Mouse (Mus musculus) intestine, embryonic 14.5 days (tissue): ENCODE data around the gene BC037034. TPM values are rescaled to one million over a fixed set of nuclear protein-coding genes. Genes with fewer than 3 reads are reported as not detected.

Source experiments
- ATAC-seq: fragments of 200-750 bp; cut with Nextera tagmentation; replicated peaks from 2 replicates; pipeline ENCODE4 v1.8.0; 2017; ENCODE audit warnings: low read depth, moderate number of reproducible peaks, moderate TSS enrichment, moderate library complexity; ENCODE audit not compliant: low FRiP score, low TSS enrichment
- DNase-seq: peaks from one replicate; pipeline ENCODE4 v3.0.0-alpha.2; 2018; ENCODE audit warnings: low spot score
- H3K27ac ChIP-seq: fragments of 300-500 bp; sonication (generic); 2 replicates; pipeline ENCODE4 v1.5.1; 2014; ENCODE audit warnings: low read depth, mild to moderate bottlenecking, control low read depth
- H3K27me3 ChIP-seq: fragments of 300-500 bp; sonication (generic); replicated peaks from 2 replicates; pipeline ENCODE4 v1.6.1; 2014; ENCODE audit warnings: low read length, control low read depth; ENCODE audit not compliant: control insufficient read depth, insufficient read depth
- H3K36me3 ChIP-seq: fragments of 300-500 bp; sonication (generic); 2 replicates; pipeline ENCODE4 v1.6.1; 2014; ENCODE audit warnings: low read length, control low read depth; ENCODE audit not compliant: control insufficient read depth, insufficient read depth
- H3K4me1 ChIP-seq: fragments of 300-500 bp; sonication (generic); replicated peaks from 2 replicates; pipeline ENCODE4 v1.6.1; 2014; ENCODE audit warnings: low read length, control low read depth, mixed read lengths; ENCODE audit not compliant: control insufficient read depth, insufficient read depth
- H3K4me2 ChIP-seq: fragments of 300-500 bp; sonication (generic); 2 replicates; pipeline ENCODE4 v1.6.1; 2014; ENCODE audit warnings: low read length
- H3K4me3 ChIP-seq: fragments of 300-500 bp; sonication (generic); 2 replicates; pipeline ENCODE4 v1.5.1; 2014; ENCODE audit warnings: low read depth, low read length, control low read depth, mixed read lengths
- H3K9ac ChIP-seq: fragments of 300-500 bp; sonication (generic); 2 replicates; pipeline ENCODE4 v1.6.1; 2014; ENCODE audit warnings: mild to moderate bottlenecking, low read length
- H3K9me3 ChIP-seq: fragments of 300-500 bp; sonication (generic); 2 replicates; pipeline ENCODE4 v1.6.1; 2016; ENCODE audit warnings: low read length, control low read depth; ENCODE audit not compliant: control insufficient read depth
- WGBS: fragments of 180-500 bp; shearing (Covaris S2); extraction: QIAGEN DNeasy Blood & Tissue Kit; methylation state at CpG from one replicate; pipeline ENCODE4 v1.1.7; 2014; 5-methylcytosine and 5-hydroxymethylcytosine counted together
- polyA plus RNA-seq: library from polyadenylated mRNA; unstranded; fragments of >200 nt; fragmentation: Nextera tagmentation; extraction: Ambion mirVana; gene quantifications from 2 replicates; pipeline ENCODE4 v1.2.1, GENCODE M21; 2014

The BC037034 gene
- polyA plus RNA-seq, 1 experiment from 2014 or later: 7.5 TPM

DNA sequence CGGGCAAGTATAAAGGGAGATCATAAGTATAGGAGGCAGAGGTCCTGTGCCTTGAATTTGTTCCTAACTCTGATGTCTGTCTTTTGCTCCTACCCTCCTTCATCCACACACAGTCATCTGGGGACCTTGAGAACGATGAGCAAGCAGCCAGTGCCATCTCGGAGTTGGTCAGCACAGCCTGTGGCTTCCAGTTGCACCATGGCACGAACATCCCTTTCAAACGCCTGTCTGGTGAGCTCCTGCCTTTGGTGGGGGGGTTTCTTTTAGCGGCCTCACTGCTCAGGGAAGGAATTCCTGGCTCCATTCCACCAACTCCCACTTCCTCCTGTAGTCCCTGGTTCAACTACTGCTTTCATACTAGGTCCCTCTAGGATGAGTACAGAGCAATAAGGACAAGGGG, 5.3 kb downstream of the BC037034 start:
- Histone ChIP-seq H3K36me3 (peaks cover 46% of the 10 kb centered on the region), H3K4me3 (no peak overlapping the region), H3K27me3 (no peaks in the 10 kb centered on the region), H3K27ac (no peak overlapping the region), H3K9ac (no peak overlapping the region), H3K9me3 (no peaks in the 10 kb centered on the region), H3K4me1 (peaks cover 18% of the 10 kb centered on the region), H3K4me2 (no peak overlapping the region)
- ATAC-seq (no peak), DNase-seq (no peak)
- WGBS: 80% methylated on average over 6 of the region's 6 CpGs

DNA sequence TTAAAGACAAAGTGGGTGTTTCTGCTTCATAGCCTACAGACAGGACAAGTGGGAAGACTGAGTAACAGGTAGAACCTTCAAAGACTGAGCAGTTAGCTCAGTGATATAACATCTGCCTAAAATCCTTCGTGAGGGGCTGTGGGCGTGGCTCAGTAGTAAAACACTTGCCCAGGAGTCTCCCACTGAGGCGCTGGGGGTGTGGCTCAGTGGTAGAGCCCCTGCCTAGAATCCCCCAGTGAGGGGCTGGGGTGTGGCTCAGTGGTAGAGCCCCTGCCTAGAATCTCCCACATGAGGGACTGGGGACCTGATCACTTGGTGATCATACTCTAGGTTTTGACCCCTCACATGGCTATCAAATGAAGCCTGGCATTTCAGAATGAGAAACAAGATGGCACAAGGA, 5.8 kb downstream of the BC037034 start:
- peaks cover 46% of the 10 kb centered on the region for H3K36me3 ChIP-seq
- no peak overlapping the region for H3K4me3 ChIP-seq
- no peaks in the 10 kb centered on the region for H3K27me3 ChIP-seq
- no peak overlapping the region for H3K4me2 ChIP-seq
- no peak for DNase-seq
- peaks cover 16% of the 10 kb centered on the region for H3K4me1 ChIP-seq
- H3K27ac ChIP-seq: no peak overlapping the region
- no peak overlapping the region for H3K9ac ChIP-seq
- 76% methylated on average over 3 of the region's 3 CpGs for WGBS
- no peak for ATAC-seq
- no peaks in the 10 kb centered on the region for H3K9me3 ChIP-seq

DNA sequence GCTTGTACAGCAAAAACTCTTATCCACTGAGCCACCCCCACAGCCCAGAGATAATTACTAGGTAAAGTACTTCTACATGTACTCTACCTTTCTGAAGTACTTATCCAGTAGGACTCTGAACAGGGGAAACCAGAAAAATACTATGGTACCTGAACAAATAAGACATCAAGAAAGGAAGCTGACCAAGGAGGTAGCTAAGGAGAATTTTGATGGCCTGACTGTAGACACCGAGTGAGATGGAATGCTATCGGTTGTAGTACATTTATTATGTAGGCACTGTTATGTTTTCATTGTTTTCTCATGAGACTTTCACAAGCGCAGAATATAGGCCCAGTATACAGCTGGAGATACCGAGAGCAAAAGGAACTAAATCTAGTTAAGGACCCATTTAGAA, 6.3 kb downstream of the BC037034 start:
- DNase-seq: no peak
- Histone ChIP-seq H3K4me2 (no peak overlapping the region), H3K4me1 (peaks cover 11% of the 10 kb centered on the region), H3K9me3 (no peaks in the 10 kb centered on the region), H3K36me3 (peaks cover 46% of the 10 kb centered on the region), H3K4me3 (no peak overlapping the region), H3K27ac (no peak overlapping the region), H3K27me3 (no peaks in the 10 kb centered on the region), H3K9ac (no peak overlapping the region)
- WGBS: 89% methylated on average over 4 of the region's 4 CpGs
- ATAC-seq: no peak

DNA sequence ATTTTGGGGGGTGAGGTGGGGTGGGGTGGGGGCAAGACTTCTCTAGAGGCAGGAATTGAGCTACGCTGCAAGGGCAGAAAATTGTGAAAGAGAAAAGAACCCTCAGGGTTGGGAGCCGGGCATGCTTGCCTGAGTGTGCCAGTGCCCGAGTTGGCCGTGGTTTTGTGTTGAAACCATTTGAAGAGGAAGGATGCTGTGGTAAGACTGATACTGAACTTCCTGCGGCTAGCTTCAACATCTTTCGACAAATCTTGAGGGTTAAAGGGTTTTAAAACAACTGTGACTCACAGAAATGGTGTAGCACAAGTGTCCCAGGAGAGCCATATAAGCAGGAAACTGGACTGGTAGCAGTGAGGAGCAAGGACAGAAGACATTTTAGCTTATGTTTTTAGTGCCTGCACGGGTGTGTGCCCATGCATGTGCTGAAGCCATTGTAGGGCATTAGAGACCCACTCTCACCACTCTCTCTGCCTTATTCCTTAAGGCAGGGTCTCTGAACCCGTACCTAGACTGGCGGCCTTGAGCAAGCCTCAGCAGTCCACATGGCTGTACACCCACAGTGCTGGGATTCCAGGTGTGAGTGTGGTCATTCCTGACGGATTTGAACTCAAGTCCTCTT, 6.8 kb downstream of the BC037034 start:
- H3K9me3 ChIP-seq: no peaks in the 10 kb centered on the region
- H3K27ac ChIP-seq: no peak overlapping the region
- no peak overlapping the region for H3K9ac ChIP-seq
- peaks cover 7% of the 10 kb centered on the region; the same call in 1 of the 2 replicates for H3K4me1 ChIP-seq
- no peaks in the 10 kb centered on the region for H3K27me3 ChIP-seq
- H3K4me3 ChIP-seq: no peak overlapping the region
- 85% methylated on average over 10 of the region's 10 CpGs for WGBS
- no peak for ATAC-seq
- no peak overlapping the region for H3K4me2 ChIP-seq
- H3K36me3 ChIP-seq: peaks cover 43% of the 10 kb centered on the region
- DNase-seq: no peak

DNA sequence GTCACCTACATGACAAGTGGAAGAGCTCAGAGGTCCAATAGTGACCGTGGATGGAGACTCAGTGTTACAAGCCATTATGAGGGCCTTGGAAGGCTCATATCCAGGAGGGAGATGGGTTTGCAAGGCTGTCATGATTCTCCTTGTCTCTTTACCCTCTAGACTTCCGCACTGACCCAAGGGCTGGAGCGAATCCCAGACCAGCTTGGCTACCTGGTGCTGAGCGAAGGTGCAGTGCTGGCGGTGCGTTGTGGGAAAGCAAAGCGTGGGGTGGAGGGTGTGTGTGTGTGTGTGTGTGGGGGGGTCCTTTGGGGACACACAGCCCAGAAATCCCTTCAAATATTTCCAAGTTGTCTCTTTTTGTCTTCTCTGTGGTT, 7.8 kb downstream of the BC037034 start:
- WGBS: 12% methylated on average over 7 of the region's 7 CpGs
- peak overlapping the region; percentile 82 for H3K4me2 ChIP-seq
- peak overlapping the region; percentile 60 for H3K9ac ChIP-seq
- H3K27me3 ChIP-seq: no peaks in the 10 kb centered on the region
- ATAC-seq (peak; percentile 33; the same call in 1 of the 2 replicates), DNase-seq (no peak)
- peaks cover 33% of the 10 kb centered on the region for H3K36me3 ChIP-seq
- peak overlapping the region; percentile 69; the same call in 1 of the 2 replicates for H3K27ac ChIP-seq
- peaks cover 7% of the 10 kb centered on the region; the same call in 1 of the 2 replicates for H3K4me1 ChIP-seq
- no peaks in the 10 kb centered on the region for H3K9me3 ChIP-seq
- peak overlapping the region; percentile 83 for H3K4me3 ChIP-seq

DNA sequence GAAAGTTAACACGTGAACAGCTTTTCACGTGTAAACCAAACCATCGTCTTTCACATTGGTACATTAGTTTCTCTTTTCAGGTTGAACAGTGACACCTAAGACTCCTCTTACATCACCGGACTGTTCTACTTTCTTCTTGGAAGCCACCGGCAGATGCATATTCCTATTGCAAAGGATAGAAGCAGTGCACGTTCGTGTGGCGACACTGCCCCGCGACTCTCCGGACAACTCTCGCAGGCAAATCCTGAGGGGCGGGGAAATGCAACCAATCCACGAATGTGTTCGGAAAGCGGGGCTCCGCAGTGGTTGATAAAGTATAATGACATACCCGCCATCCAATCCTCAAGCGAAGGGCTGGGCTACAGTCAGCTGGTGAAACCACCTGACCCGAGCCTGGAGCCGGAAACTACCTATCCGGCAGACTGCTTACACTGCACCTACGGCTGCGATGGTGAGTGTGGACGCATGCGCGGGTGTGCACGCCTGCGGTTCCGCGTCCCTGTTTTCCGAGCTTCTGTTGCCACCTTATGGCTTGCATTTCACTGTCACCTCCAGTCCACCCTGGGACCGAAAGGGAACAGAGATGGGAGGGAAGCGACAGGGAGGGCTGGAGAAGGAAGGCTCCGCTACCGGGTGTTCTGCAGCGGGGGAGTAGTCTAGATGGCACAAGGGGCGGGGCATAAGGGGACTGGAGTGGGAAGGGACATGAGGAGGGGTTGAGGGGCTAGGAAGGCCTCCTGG, 8.3 kb downstream of the BC037034 start, which contains the start of gene Lamtor4:
TSS of gene Lamtor4 (plus strand) at position 130 of the 741 bp plus-strand sequence.
- DNase-seq: peak; percentile 88
- Histone ChIP-seq H3K27me3 (no peaks in the 10 kb centered on the region), H3K4me2 (peak within 1 kb of the TSS; percentile 82), H3K9ac (peak within 1 kb of the TSS; percentile 60), H3K4me1 (peaks cover 7% of the 10 kb centered on the region; the same call in 1 of the 2 replicates), H3K4me3 (peak within 1 kb of the TSS; percentile 83), H3K9me3 (no peaks in the 10 kb centered on the region), H3K27ac (peak within 1 kb of the TSS; percentile 69; the same call in 1 of the 2 replicates), H3K36me3 (peaks cover 28% of the 10 kb centered on the region)
- WGBS: under 1% methylated on average over 38 of the region's 38 CpGs
- ATAC-seq: peak; percentile 100

DNA sequence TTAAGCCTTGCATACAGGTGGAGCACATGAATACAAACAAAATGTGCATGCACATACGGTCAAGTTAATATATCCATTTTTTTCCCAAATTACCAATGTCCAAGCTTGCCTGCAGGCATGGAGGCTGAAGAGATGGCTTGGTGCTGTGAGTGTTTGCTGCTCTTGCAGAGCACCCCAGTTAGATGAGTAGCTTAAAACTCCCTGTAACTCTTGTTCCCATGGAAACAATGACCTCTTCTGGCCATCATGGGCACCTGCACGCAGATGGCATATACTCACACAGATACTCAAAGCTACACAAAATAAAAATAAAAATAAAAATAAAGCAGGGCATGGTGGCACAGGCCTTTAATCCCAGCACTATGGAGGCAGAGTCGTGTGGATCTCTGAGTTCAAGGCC, 10.8 kb downstream of the BC037034 start:
- Histone ChIP-seq H3K27ac (no peak overlapping the region), H3K4me1 (peaks cover 7% of the 10 kb centered on the region; the same call in 1 of the 2 replicates), H3K36me3 (0 out of 2 replicates have a peak, but pooled peaks cover 7% of the 10 kb centered on the region), H3K27me3 (no peaks in the 10 kb centered on the region), H3K9ac (no peak overlapping the region), H3K4me3 (no peak overlapping the region), H3K9me3 (no peaks in the 10 kb centered on the region), H3K4me2 (no peak overlapping the region)
- WGBS: 94% methylated on average over 3 of the region's 3 CpGs
- no peak for DNase-seq
- ATAC-seq: no peak

DNA sequence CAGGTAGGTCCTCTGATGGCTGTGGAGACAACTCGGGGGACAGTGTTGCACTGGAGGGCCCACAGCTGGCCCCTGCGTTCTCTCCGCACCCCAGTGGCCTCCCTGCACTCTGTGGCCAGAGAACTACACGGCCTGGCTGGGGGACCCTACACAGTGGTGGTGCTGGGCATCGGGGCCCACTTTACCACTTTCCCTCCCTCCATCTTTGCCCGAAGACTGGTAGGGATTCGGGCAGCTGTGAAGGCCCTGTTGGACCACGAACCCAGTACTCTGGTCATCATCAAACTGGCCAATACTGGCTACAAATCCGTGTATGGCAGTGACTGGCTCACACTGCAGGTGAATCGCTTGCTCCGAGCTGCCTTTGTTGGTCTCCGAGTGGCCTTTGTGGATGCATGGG, 12.7 kb downstream of the BC037034 start:
- Histone ChIP-seq H3K9me3 (no peaks in the 10 kb centered on the region), H3K4me3 (no peak overlapping the region), H3K27me3 (no peaks in the 10 kb centered on the region), H3K9ac (no peak overlapping the region), H3K27ac (no peak overlapping the region), H3K36me3 (no peaks in the 10 kb centered on the region), H3K4me2 (no peak overlapping the region), H3K4me1 (peaks cover 2% of the 10 kb centered on the region; the same call in 1 of the 2 replicates)
- DNase-seq: no peak
- 84% methylated on average over 12 of the region's 12 CpGs for WGBS
- ATAC-seq: no peak
